Mouse (Mus musculus): ENCODE measurements at regions not wholly inside any gene's neighbourhood (a gene's known extent, or its start where the extent isn't known, plus 50 kb on each side); places are given as distances from the start of the nearest gene placed in this dataset.

DNA sequence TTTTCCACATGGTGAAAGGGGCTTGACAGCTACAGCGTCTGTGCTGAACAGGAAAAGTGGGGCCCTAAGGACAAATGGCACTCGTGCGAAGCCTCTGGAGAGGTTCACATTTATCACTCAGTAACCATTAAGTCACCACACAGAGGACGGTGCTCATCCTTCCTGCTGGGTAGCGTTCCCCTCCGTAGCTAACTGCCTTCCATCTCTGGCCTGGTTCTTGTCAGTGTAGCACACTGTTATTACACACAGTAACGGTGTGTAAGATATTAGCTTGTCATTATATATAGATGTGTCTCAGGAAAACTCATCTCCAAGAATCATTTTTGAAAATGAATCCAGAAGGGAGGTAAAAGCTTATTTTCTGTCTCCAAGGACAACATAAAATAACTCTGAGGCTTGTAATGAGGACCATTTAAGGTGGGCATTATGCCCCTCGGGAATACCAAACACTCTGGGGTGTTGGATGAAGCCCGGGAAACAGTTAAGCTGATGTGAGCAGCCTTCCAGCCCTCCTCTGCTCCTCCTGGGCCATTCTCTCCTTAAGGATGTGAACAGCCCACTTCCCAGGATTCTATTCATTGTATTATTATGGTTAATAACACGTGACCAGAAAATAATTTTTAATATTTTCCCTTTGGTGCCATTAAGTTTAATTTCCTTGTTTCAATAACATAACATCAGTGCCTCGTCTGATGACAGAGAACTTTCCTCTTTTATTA lies 222.7 kb upstream of the Arid2 start:
- TF ChIP-seq POLR2A (IDR thresholded peaks at IDR 0.05; ENCODE audit: low read depth, low read length), result no peak
- no peak for TF ChIP-seq CTCF (IDR thresholded peaks at IDR 0.05; ENCODE audit: borderline replicate concordance, insufficient read depth, low read length)

Measured in embryonic fibroblast, embryonic 13.5 days (primary cell).